Mouse (Mus musculus) C2C12 (cell line): ENCODE measurements at regions not wholly inside any gene's neighbourhood (a gene's known extent, or its start where the extent isn't known, plus 50 kb on each side); places are given as distances from the start of the nearest gene placed in this dataset.

Source experiments
- H3K27me3 ChIP-seq: one replicate; pipeline ENCODE4 v1.6.1; 2011; ENCODE audit not compliant: control insufficient read depth, insufficient read depth, insufficient read length
- H3K36me3 ChIP-seq: one replicate; pipeline ENCODE4 v1.6.1; 2011; ENCODE audit not compliant: control insufficient read depth, insufficient read depth
- H3K4me3 ChIP-seq: one replicate; pipeline ENCODE4 v1.5.1; 2011; ENCODE audit warnings: mild to moderate bottlenecking, control low read depth; ENCODE audit not compliant: poor library complexity, insufficient read depth, severe bottlenecking
- H3K79me2 ChIP-seq: one replicate; pipeline ENCODE4 v1.6.1; 2011; ENCODE audit not compliant: control insufficient read depth, insufficient read depth
- H3K79me3 ChIP-seq: one replicate; pipeline ENCODE4 v1.6.1; 2011; ENCODE audit warnings: low read depth, control low read depth
- H3ac ChIP-seq: one replicate; pipeline ENCODE3; 2011; ENCODE audit warnings: low read depth; ENCODE audit not compliant: control insufficient read depth, insufficient read length
- CEBPB ChIP-seq: IDR thresholded peaks from one replicate; pipeline ENCODE4 v1.6.1; 2011; ENCODE audit warnings: low read depth, mild to moderate bottlenecking, control low read depth, moderate library complexity
- CTCF ChIP-seq: IDR thresholded peaks from one replicate; pipeline ENCODE4 v1.5.1; 2011; ENCODE audit not compliant: control insufficient read depth, insufficient read depth, insufficient read length
- FOSL1 ChIP-seq: IDR thresholded peaks from one replicate; pipeline ENCODE4 v1.8.0; 2011; ENCODE audit warnings: mild to moderate bottlenecking, low read length; ENCODE audit not compliant: poor library complexity, insufficient read depth, severe bottlenecking
- MAX ChIP-seq: IDR thresholded peaks from one replicate; pipeline ENCODE4 v1.6.1; 2011; ENCODE audit warnings: mild to moderate bottlenecking, control low read depth
- MYOD1 ChIP-seq: IDR thresholded peaks from one replicate; pipeline ENCODE4 v1.6.1; 2011; ENCODE audit warnings: low read depth; ENCODE audit not compliant: control insufficient read depth, insufficient read length
- MYOG ChIP-seq: IDR thresholded peaks from one replicate; pipeline ENCODE4 v1.6.1; 2011; ENCODE audit not compliant: control insufficient read depth, insufficient read length; ENCODE audit errors: extremely low read depth
- USF1 ChIP-seq: IDR thresholded peaks from one replicate; pipeline ENCODE4 v1.6.1; 2011; ENCODE audit warnings: low read depth, mild to moderate bottlenecking, control low read depth, moderate library complexity

GRCm38 (mm10) chr14:99416169-99416568 is 117.7 kb downstream of the Klf5 start:
- no peak for TF ChIP-seq CTCF
- no peak for TF ChIP-seq FOSL1
- TF ChIP-seq MYOG = no peak
- TF ChIP-seq USF1 = no peak
- TF ChIP-seq MYOD1 = no peak
- TF ChIP-seq MAX = no peak
- TF ChIP-seq CEBPB = no peak
- Histone ChIP-seq H3K36me3 (no peaks in the 10 kb centered on the region), H3K27me3 (no peaks in the 10 kb centered on the region)

GRCm38 (mm10) chr14:99418970-99419369 is 120.5 kb downstream of the Klf5 start:
- Histone ChIP-seq H3K27me3 (no peaks in the 10 kb centered on the region), H3K36me3 (no peaks in the 10 kb centered on the region), H3ac (no peak overlapping the region), H3K79me3 (no peaks in the 10 kb centered on the region), H3K79me2 (no peaks in the 10 kb centered on the region), H3K4me3 (no peak overlapping the region)
- TF ChIP-seq MYOD1 (no peak), MYOG (no peak), CTCF (no peak), MAX (no peak), CEBPB (no peak), FOSL1 (no peak), USF1 (no peak)

More at GRCm38 (mm10) chr14:99416169-99416568, 117.7 kb downstream of the Klf5 start:
- Histone ChIP-seq H3K79me2 (no peaks in the 10 kb centered on the region), H3ac (no peak overlapping the region), H3K79me3 (no peaks in the 10 kb centered on the region), H3K4me3 (no peak overlapping the region)

- Histone ChIP-seq H3ac (no peak overlapping the region), H3K36me3 (no peaks in the 10 kb centered on the region), H3K4me3 (no peak overlapping the region), H3K79me2 (no peaks in the 10 kb centered on the region), H3K27me3 (no peaks in the 10 kb centered on the region), H3K79me3 (no peaks in the 10 kb centered on the region)
- TF ChIP-seq USF1 (no peak), MYOG (no peak), MAX (no peak), CTCF (no peak), FOSL1 (no peak), MYOD1 (no peak), CEBPB (no peak)
These were observed 124.8 kb downstream of the Klf5 start for GRCm38 (mm10) chr14:99423334-99423733.

- H3ac ChIP-seq = no peak overlapping the region
- H3K27me3 ChIP-seq = no peaks in the 10 kb centered on the region
- TF ChIP-seq CEBPB = no peak
- no peak for TF ChIP-seq FOSL1
- TF ChIP-seq USF1 = no peak
- TF ChIP-seq MYOD1 = no peak
- no peak for TF ChIP-seq CTCF
- TF ChIP-seq MYOG = no peak
- no peak for TF ChIP-seq MAX
- H3K36me3 ChIP-seq = no peaks in the 10 kb centered on the region
- H3K79me2 ChIP-seq = no peaks in the 10 kb centered on the region
- no peak overlapping the region for H3K4me3 ChIP-seq
- no peaks in the 10 kb centered on the region for H3K79me3 ChIP-seq
These were observed 128.6 kb downstream of the Klf5 start for GRCm38 (mm10) chr14:99427049-99427448.

DNA sequence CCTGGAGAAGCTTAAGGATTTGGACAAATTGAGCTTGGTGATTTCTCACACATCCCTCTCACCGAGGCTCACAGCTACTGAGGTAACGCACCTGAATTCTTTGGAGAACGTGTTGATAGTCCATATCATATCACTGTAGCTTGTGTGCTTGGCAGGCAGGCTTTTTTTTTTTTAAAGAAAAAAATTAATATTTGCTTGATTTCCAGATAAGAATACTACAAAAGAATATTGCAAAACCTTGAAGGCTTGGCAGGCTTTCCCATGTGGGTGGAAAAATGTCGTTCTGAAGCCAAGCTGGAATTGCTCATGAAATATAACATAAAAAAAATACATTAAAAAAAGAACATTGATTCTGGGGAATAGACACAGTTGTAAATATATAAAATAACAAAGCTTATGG is 131.8 kb downstream of the Klf5 start:
- Histone ChIP-seq H3K4me3 (no peak overlapping the region), H3ac (no peak overlapping the region), H3K27me3 (no peaks in the 10 kb centered on the region), H3K79me3 (no peaks in the 10 kb centered on the region), H3K79me2 (no peaks in the 10 kb centered on the region), H3K36me3 (no peaks in the 10 kb centered on the region)
- TF ChIP-seq CEBPB = no peak
- no peak for TF ChIP-seq FOSL1
- TF ChIP-seq CTCF = no peak
- TF ChIP-seq MAX = no peak
- no peak for TF ChIP-seq MYOD1
- TF ChIP-seq USF1 = no peak
- TF ChIP-seq MYOG = no peak

DNA sequence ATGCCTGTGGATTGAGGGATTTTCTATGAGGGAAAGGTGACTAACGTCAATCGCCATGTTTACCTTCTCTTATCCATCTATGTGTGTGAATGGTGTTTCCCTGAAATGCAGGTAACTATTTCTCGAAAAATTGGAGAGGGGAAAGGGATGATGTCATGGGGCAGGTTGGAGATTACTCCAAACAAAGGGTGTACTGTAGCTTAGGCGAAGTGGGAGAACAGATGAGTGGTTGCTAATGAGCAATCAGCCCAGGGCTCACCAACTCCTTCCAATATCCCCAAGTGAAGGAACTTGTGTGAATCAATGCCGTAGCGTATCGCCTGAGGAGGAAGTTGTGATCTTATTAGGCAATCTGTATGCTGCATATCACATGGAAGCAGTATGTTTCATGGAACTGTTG is 133.2 kb downstream of the Klf5 start:
- Histone ChIP-seq H3K79me2 (no peaks in the 10 kb centered on the region), H3K27me3 (no peaks in the 10 kb centered on the region)
- TF ChIP-seq MYOD1 (no peak), FOSL1 (no peak), CTCF (no peak), CEBPB (no peak), MYOG (no peak), USF1 (no peak), MAX (no peak)

More for the DNA sequence above, 133.2 kb downstream of the Klf5 start:
- Histone ChIP-seq H3K36me3 (no peaks in the 10 kb centered on the region), H3K79me3 (no peaks in the 10 kb centered on the region), H3K4me3 (no peak overlapping the region), H3ac (no peak overlapping the region)
